Mouse (Mus musculus) brown adipose tissue, adult 24 weeks (tissue): Measurements from ENCODE around the gene Pxmp2. TPM values are rescaled to one million over a fixed set of nuclear protein-coding genes. Genes with fewer than 3 reads are reported as not detected.
A peak's percentile ranks its signal among the peaks of the same experiment; 100 is the strongest.

ENCODE experiments used
- H3K27ac ChIP-seq: fragments of 200-500 bp; replicated peaks from 2 replicates; pipeline ENCODE4 v1.5.1; 2012; ENCODE audit warnings: low read depth, mild to moderate bottlenecking, low read length
- H3K4me1 ChIP-seq: fragments of 200-500 bp; 2 replicates; pipeline ENCODE4 v1.6.1; 2012; ENCODE audit warnings: low read length, mixed read lengths; ENCODE audit not compliant: control insufficient read depth, insufficient read depth, insufficient read length
- H3K4me3 ChIP-seq: fragments of 200-500 bp; 2 replicates; pipeline ENCODE4 v1.5.1; 2012; ENCODE audit warnings: low read depth, mild to moderate bottlenecking, low read length, moderate library complexity; ENCODE audit not compliant: insufficient read depth
- polyA plus RNA-seq: library from polyadenylated mRNA; stranded (reverse); fragments of >200 nt; gene quantifications from 2 replicates; pipeline ENCODE4 v1.2.4, GENCODE M21; 2012; ENCODE audit not compliant: missing spikeins, insufficient read depth, insufficient read length

The Pxmp2 gene
- 21.3 and 26.9 TPM in 2 replicates for polyA plus RNA-seq

DNA sequence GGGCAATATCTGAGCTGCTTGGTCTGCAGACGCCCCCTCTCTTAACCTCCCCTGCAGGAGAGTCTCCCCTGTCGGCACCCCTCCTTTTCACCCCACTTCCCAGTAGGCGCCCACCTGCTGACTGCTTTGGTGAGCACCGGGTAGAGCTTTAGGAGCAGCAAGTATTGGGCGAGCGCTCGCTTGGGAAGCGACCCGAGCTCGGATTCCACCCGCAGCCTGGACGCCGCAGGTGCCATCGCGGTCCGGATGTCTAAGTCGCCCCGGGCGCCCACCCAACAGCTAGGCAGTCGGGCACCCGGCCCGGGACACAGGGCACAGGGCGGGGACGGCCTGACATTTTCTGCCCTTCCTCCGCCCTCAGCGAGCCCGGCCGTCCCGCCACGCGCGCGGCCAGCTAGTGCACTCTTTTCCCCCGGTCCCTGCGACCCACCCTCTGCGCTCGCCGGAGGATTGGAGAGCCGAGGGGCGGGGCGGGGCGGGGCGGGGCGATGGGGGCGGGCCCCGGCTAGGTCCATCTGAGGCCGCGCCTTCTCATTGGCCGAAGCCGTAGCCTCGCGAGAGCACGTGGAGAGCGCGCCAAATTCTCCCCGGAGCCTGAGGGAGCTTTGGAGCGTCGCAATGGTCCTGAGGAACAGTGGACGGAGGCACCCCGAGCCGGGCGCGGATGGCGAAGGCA, at the start of gene Pxmp2, which contains the start of gene Pole:
Pxmp2 (minus strand) TSS at position 417 of the 676 bp plus-strand sequence.
Pole (plus strand) TSS at position 537 of the 676 bp plus-strand sequence.
- Histone ChIP-seq H3K27ac (no peak within 1 kb of the TSS), H3K4me3 (peak within 1 kb of the TSS; percentile 67), H3K4me1 (no peaks in the 10 kb centered on the region)

DNA sequence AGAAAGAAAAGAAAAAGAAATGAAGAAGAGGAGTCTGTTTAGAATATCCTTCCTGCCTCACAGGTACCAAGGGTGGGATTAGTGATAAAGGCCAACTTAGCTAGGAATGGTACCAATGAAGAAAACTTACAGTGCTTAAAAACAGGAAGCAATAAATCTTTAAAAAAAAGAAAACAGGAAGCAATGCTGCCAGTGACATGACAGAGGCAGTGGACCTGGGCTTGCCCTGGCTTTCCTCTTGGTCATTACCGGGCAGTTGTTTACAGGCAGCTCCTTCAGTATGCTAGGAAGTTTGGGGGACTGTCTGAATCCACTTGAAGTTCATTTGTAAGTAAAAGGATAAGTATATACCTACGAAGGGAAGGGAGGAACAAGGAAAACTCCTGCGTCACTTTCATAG, 44.5 kb upstream of the Pxmp2 start:
- Histone ChIP-seq H3K4me3 (no peak overlapping the region), H3K27ac (no peak overlapping the region), H3K4me1 (no peaks in the 10 kb centered on the region)

GRCm38 (mm10) chr5:110313127-110313526, 27.1 kb upstream of the Pxmp2 start:
- Histone ChIP-seq H3K27ac (no peak overlapping the region), H3K4me3 (no peak overlapping the region), H3K4me1 (no peaks in the 10 kb centered on the region)

GRCm38 (mm10) chr5:110308861-110309260, 22.9 kb upstream of the Pxmp2 start:
- H3K4me1 ChIP-seq = no peaks in the 10 kb centered on the region
- no peak overlapping the region for H3K4me3 ChIP-seq
- H3K27ac ChIP-seq = no peak overlapping the region

GRCm38 (mm10) chr5:110300591-110300990, 14.6 kb upstream of the Pxmp2 start:
- Histone ChIP-seq H3K4me1 (no peaks in the 10 kb centered on the region), H3K27ac (no peak overlapping the region), H3K4me3 (no peak overlapping the region)

DNA sequence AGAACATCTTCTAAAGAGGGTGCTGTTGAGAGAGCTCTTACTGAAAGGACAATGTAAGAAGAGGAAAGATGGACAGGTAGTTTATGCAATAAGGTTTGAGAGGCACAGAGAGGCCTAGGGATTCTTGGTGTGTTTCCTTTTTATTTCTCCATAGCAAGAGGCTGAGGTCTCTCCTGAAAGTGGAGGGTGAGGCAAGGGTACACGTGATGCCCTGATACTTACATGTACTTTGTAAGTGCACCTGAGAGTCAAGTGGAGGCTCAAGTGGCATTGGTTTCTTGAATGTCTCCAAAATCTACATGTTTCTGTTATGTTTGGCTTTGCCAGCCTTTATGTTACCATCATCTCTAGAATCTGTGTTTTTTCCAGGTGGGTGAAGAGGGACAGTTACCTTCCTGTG, 10.7 kb upstream of the Pxmp2 start:
- Histone ChIP-seq H3K4me1 (no peaks in the 10 kb centered on the region), H3K4me3 (no peak overlapping the region), H3K27ac (no peak overlapping the region)

GRCm38 (mm10) chr5:110291649-110292048, 5.7 kb upstream of the Pxmp2 start:
- Histone ChIP-seq H3K4me1 (no peaks in the 10 kb centered on the region), H3K27ac (no peak overlapping the region), H3K4me3 (no peak overlapping the region)

DNA sequence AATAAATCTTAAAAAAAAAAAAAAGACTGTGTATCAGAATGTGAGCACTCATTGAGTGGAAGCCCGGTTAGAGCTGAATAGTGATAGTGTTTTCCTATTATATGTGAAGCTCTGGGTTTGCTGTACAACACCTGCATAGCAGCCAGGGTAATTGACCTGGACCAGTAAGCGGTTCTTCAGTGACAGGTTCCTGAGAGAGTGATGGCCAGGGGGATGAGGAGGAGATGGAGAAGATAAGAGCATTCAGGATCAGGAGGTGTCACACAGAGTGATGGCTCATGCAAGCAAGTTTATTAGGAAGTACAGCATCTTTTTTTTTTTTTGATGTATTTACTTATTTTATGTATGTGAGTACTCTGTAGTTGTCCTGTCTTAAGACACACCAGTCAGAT, 1.1 kb upstream of the Pxmp2 start:
- no peak overlapping the region for H3K27ac ChIP-seq
- H3K4me1 ChIP-seq = no peaks in the 10 kb centered on the region
- H3K4me3 ChIP-seq = no peak overlapping the region

GRCm38 (mm10) chr5:110286446-110287083, 579 bp upstream of the Pxmp2 start:
- H3K4me3 ChIP-seq = peak overlapping the region; percentile 63
- H3K27ac ChIP-seq = no peak overlapping the region
- no peaks in the 10 kb centered on the region for H3K4me1 ChIP-seq

- no peak overlapping the region for H3K27ac ChIP-seq
- peak overlapping the region; percentile 67 for H3K4me3 ChIP-seq
- no peaks in the 10 kb centered on the region for H3K4me1 ChIP-seq
Observed at GRCm38 (mm10) chr5:110285156-110285555, 830 bp downstream of the Pxmp2 start.

- Histone ChIP-seq H3K27ac (no peak overlapping the region), H3K4me3 (peak overlapping the region; percentile 67; the same call in 1 of the 2 replicates)
Observed at GRCm38 (mm10) chr5:110284536-110284935, 1.4 kb downstream of the Pxmp2 start.

GRCm38 (mm10) chr5:110281984-110282383, 4.0 kb downstream of the Pxmp2 start:
- H3K4me3 ChIP-seq = no peak overlapping the region
- no peaks in the 10 kb centered on the region for H3K4me1 ChIP-seq
- no peak overlapping the region for H3K27ac ChIP-seq

More at GRCm38 (mm10) chr5:110284536-110284935, 1.4 kb downstream of the Pxmp2 start:
- H3K4me1 ChIP-seq = no peaks in the 10 kb centered on the region

DNA sequence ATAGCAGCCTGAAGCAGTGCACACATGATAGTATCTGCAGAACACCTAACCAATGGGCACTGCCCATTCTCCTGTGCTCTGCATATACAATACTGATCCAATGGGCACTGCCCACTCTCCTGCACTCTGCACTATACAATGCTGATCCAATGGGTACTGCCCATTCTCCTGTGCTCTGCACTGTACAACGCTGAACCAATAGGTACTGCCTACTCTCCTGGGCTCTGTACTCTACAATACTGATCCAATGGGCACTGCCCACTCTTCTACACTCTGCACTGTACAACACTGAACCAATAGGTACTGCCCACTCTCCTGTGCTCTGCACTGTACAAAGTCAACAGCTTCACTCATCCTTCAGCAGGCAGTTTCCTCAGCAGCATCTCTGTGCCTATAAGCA, 9.1 kb downstream of the Pxmp2 start:
- H3K4me3 ChIP-seq = no peak overlapping the region
- H3K4me1 ChIP-seq = no peaks in the 10 kb centered on the region
- no peak overlapping the region for H3K27ac ChIP-seq

DNA sequence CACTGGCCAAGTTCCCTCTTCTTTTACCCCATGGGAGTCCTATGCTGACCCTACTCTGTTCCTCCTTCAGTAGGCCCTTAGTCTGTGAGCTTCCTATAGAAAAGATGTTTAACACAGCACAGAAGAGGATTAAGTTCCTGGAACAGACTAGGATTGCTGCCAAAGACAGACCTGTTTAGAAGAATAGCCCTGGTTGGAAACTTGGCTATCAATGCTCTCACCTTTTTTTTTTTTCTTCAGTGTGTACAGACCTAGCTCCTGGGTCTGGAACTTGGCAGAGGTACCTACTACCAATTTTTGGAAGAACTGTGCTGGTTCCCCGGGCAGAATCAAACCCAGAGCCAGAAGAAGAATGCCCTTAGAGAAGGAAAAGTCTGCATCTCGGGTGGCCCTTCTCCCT, 9.6 kb downstream of the Pxmp2 start:
- H3K4me1 ChIP-seq = no peaks in the 10 kb centered on the region
- H3K4me3 ChIP-seq = no peak overlapping the region
- no peak overlapping the region for H3K27ac ChIP-seq

DNA sequence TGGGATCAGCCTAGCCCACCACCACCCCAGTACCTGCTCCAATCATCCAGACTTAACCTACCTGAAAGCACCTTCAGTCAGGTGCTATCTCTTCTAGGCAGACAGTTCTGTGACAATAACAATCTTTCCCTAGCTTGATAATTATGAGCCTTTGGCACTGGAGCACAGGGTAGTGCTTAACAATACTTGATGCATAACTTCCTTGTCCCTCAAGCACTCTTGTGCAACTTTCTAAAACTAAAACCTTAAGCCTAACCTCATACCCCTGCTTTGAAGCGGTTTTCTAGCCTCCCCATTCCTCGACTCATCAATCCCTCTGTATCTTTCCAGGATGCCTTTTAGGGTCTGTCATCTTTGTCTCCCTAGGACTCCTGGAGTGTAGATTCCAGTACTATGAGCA, 11.1 kb downstream of the Pxmp2 start:
- no peaks in the 10 kb centered on the region for H3K4me1 ChIP-seq
- no peak overlapping the region for H3K27ac ChIP-seq
- no peak overlapping the region for H3K4me3 ChIP-seq

GRCm38 (mm10) chr5:110274147-110274546, 11.8 kb downstream of the Pxmp2 start:
- Histone ChIP-seq H3K4me1 (no peaks in the 10 kb centered on the region), H3K4me3 (no peak overlapping the region), H3K27ac (no peak overlapping the region)
